Mouse (Mus musculus) T-helper 1 cell (primary cell): ENCODE data around the gene Krtap5-3.
"Not testable (repeated sequence)": the region's sequence is repeated elsewhere in the genome, so short reads cannot be mapped to it uniquely, and the experiment has no call there.

Experiments
- in situ Hi-C: fragments of 300-600 bp; cut with MboI, MseI; formaldehyde crosslinking; loops from one replicate; pipeline ENCODE4 v1.15.1; 2025; ENCODE audit warnings: high pct_unique_total_duplicates

Gene Krtap5-3

DNA sequence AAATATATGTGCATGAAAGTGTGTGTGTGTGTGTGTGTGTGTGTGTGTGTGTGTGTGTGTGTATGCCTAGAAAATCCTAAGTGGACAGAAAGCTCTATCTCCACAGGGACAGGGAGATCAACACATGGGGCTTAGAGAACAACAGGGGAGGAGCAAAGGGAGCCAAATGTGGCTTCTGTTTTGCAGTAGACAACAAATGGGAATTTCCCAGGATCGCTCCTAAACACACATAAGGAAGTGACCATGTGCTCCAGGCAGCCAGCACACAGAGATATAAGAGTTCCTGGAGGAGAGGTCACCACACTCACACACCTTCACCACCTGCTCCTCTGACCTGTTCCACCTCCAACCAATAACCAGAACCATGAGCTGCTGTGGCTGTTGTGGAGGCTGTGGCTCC, at the start of gene Krtap5-3:
Krtap5-3 (plus strand) TSS at position 301 of the 400 bp plus-strand sequence.
- in situ Hi-C loops: no loop called here

DNA sequence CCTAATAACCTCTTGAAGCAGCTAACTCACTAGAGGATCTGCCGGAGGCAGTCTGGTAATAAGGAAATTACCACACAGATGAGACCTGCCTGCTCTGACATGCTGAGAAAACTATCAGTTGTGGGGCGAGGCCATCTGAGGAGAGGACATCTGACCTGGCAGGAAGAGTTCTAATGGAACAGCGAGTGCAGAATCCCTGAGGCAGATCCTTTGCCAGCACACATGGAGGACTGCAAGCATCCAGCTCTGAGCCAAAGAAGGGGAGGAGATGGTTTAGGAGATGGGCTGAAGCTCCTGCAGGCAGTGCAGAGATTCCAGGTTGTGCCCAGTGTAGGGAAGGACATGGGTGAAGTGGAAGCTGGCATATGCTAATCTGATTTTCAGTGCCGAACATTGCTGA, 49.0 kb upstream of the Krtap5-3 start:
- in situ Hi-C loops: no loop called here

DNA sequence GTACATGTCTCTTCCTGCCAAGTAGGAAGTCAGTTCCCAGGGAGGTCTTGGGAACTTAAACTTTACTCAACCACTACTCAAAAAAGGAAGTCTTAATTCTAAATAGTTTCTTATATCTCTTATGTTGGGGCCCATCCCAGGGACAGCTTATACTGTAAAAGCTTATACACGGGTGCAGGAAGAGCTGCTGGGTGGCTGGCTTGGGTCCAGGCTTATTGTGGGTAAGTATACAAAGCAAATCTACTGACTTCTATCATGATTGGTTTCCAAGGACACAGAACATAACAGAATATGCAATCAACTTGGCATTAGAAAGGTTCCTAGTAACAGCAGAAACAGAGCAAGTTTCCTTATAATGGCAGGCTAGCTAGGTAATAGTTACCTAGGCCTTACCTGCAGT, 45.9 kb upstream of the Krtap5-3 start:
- in situ Hi-C loops: no loop called here

DNA sequence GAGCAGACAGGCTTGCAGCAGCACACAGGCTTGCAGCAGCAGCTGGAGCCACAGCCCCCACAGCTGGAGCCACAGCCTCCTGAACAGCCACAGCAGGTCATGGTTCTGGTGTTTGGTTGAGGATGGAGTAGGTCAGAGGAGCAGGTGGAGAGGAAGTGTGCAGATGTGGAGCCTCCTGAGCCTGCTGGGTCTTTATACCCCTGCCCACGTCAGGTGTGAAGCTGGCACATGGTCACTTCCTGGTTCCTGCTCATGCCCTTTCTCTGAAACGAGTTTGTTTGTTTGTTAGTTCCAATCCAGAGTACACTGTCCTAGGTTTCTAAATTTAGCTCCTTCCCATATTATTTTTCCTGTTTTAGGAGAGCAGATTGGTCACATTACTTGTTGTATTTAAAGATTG, 44.2 kb upstream of the Krtap5-3 start, which contains the start of gene Gm29735:
Gm29735 (minus strand) TSS at position 101 of the 400 bp plus-strand sequence.
- in situ Hi-C loops: not testable (repeated sequence)

DNA sequence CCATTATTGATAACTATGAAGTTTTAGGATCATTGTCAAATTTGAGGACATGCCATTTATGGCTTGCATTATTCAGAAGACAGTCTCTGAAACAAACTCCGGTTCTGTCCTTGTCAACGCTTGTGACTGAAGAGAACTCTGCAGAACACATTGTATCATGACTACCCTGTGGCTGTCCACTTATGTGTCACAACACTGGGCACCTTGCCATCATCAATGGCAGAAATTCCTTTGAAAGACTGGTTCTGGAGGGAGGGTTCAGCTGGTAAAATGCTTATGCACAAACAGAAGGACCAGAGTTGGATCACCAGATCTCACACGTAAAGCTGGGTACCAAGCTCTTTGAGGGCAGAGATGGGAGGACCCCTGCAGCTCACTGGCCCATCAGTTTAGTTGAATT, 41.8 kb upstream of the Krtap5-3 start:
- in situ Hi-C loops: no loop called here

DNA sequence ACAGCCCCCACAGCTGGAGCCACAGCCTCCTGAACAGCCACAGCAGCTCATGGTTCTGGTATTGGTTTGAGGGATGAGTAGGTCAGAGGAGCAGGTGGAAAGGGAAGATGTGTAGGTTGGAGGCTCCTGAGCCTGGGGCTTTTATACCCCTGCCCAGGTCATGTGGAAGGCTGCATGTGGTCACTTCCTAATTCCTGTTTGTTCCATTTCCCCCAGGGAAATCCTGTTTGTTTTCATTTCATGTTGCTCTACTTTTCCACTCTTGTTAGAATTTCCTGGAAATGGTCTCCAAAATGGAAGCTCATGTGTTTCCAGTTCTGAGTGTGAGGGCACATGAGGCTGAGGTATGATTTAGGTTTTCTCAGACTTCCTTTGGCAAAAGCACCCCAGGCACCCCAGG, 35.5 kb upstream of the Krtap5-3 start, which contains the start of gene Gm4553:
Gm4553 (minus strand) TSS at position 101 of the 400 bp plus-strand sequence.
- in situ Hi-C loops: not testable (repeated sequence)

DNA sequence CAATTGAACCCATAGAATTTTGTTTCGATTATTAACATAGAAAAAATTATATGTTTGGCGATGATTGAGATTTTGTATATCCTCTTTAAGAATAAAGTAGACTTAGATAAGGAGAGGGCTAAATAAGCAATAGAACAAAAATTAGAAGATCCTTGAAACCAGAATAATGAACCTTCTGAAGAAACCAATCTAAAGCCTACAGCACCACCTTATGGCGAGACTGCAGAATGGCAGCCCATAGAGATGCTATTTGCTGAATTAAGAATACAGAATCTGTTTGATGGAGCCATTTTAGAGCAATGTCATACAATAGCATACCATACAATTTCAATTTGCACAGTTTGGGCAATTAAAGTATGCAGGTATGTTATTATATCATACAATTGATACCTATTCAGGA, 31.3 kb upstream of the Krtap5-3 start:
- in situ Hi-C loops: no loop called here

DNA sequence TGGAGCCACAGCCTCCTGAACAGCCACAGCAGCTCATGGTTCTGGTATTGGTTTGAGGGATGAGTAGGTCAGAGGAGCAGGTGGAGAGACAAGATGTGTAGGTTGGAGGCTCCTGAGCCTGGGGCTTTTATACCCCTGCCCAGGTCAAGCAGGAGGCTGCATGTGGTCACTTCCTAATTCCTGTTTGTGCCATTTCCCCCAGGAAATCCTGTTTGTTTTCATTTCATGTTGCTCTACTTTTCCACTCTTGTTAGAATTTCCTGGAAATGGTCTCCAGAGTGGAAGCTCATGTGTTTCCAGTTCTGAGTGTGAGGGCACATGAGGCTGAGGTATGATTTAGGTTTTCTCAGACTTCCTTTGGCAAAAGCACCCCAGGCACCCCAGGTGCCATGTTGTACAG, 25.3 kb upstream of the Krtap5-3 start, which contains the start of gene Krtap5-2:
Krtap5-2 (minus strand) TSS at position 101 of the 400 bp plus-strand sequence.
- in situ Hi-C loops: not testable (repeated sequence)

DNA sequence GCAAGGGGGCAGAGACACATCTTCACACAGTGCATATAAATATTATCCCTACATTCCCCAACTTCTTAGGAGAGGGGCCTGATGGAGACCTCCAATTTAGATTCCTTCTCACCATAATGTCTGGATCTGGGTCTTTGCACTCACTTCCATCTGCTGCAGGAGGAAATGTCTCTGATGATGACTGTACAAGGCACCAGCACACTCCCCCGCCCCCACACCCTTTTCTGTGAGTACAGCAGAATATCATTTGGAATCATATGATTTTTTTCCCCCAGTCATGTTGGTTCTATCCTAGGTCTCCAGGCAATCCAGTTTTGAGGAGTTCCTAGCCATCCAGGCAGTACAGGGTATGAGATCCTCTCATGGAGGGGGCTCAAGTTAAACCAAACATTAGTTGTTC, 22.5 kb upstream of the Krtap5-3 start:
- in situ Hi-C loops: no loop called here

DNA sequence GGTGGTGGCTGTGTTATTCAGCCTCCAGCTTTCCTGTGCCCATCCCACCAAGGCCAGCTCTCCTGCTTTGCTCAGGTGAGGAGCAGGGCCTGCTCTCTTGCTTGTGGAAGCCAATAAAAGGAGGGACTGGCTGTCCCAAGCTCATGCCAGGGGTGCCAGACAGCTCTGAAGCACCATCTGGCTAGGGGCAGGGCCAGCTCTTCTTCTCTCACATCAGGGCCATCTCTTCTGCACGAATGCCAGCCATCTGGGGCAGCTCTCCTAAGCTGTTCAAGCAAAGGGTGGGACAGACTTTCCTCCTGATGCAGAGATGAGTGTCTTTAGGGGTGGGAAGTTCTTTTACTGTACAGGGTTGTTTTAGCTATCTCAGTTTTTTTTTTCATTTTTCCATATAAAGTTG, 20.1 kb upstream of the Krtap5-3 start:
- in situ Hi-C loops: no loop called here

DNA sequence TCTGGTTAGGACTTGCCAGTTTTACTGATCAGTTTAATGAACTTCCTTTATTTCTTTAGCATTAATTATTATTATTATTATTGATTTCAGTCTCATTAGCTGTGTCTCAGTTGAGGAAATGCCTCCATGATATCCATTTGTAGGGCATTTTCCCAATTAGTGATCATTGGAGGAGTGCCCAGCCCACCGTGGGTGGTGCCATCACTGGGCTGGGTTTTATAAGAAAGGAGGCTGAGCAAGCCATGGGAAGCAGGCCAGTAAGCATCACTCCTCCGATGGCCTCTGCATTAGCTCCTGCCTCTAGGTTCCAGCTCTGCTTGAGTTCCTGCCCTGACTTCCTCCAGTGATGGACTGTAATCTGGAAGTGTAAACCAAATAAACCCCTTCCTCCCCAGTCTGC, 13.0 kb upstream of the Krtap5-3 start:
- in situ Hi-C loops: no loop called here

DNA sequence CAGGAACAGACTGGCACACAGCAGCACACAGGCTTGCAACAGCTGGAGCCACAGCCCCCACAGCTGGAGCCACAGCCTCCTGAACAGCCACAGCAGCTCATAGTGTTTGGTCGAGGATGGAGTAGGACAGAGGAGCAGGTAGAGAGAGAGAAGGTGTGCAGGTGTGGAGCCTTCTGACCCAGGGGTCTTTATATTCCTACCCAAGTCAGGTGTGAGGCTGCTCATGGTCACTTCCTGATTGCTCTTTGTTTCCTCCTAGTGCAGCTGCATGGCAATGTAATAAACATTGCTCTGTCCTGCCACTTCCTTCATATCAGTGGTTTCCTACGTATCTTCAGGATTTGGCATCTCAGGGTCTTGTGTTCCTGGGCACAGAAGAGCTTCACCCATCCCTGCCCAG, 10.9 kb upstream of the Krtap5-3 start, which contains the start of gene Gm10153:
Gm10153 (minus strand) TSS at position 101 of the 400 bp plus-strand sequence.
- in situ Hi-C loops: no loop called here

DNA sequence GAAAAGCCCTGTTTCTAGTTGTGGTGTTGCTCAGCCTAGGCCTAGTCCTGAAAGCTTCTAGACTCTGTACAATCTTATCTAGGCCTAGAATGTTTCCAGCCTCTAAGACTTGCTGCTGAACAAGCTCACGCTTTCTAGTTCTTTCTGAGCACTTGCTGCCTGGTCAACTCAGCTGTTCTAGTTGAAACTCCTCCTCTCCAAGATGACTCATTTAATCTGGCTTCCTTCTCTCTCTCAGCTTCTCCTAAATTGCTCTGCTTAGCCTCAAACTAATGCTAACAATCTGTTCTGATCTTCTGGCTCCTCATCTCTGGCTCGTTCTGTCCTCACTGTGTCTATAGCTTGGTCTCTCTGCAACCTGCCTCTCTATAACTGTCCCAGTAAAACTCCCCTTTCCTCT, 2.4 kb upstream of the Krtap5-3 start:
- in situ Hi-C loops: no loop called here

DNA sequence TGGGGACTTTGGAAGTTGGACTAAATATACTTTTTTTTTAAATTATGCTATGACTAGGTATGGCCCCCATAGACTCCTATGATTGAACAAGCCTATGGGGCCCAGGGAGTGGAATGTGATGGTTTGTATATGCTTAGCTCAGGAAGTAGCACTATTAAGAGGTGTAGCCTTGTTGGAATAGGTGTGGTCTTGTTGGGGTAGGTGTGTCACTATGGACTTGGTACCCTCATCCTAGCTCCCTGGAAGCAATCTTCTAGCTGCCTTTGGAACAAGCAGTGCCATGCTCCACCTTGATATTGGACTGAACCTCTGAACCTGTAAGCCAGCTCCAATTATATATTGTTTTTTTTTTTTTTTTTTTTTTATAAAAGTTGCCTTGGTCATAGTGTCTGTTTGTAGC, 4.3 kb downstream of the Krtap5-3 start:
- in situ Hi-C loops: no loop called here

DNA sequence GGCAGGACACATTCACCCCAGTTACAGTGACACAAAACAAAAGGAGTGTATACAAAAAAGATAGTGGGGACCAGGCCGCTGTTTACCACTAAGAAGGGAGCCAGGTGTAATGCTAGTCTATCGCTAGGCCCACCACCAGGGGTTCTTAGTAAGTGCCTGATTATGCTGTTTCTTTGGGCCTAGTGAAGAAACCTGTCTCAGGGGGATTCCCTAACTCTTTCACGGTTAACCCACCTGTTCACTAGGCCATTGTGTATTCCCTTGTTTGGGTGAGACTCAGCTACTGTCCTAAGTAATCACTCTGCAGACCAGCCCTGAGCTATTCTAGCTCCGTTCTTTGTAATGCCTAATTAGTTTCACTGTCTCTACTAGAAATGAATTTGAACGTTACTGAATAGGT, 5.7 kb downstream of the Krtap5-3 start:
- in situ Hi-C loops: not testable (repeated sequence)

DNA sequence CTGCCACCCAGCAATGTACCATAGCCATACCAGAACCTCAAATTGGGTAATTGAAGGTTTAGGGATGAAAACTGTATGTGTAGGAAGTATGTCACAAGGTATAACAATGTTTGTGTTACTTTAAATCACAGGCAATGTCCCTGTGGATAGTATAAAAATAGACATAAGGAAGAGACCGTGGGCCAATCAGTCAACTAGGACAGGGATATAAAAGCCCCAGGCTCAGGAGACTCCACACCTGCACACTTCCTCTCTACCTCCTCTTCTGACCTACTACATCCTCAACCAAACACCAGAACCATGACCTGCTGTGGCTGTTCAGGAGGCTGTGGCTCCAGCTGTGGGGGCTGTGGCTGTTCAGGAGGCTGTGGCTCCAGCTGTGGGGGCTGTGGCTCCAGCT, 10.4 kb downstream of the Krtap5-3 start, which contains the start of gene Gm7579:
Gm7579 (plus strand) TSS at position 301 of the 400 bp plus-strand sequence.
- in situ Hi-C loops: no loop called here

DNA sequence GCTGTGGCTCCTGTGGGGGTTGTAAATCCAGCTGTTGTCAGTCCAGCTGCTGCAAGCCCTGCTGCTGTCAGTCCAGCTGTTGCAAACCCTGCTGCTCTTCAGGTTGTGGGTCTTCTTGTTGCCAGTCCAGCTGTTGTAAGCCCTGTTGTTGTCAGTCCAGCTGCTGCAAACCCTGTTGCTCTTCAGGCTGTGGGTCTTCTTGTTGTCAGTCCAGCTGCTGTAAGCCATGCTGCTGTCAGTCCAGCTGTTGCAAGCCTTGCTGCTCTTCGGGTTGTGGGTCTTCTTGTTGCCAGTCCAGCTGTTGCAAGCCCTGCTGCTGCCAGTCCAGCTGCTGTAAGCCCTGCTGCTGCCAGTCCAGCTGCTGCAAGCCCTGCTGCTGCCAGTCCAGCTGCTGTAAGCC, 11.0 kb downstream of the Krtap5-3 start:
- in situ Hi-C loops: not testable (repeated sequence)

DNA sequence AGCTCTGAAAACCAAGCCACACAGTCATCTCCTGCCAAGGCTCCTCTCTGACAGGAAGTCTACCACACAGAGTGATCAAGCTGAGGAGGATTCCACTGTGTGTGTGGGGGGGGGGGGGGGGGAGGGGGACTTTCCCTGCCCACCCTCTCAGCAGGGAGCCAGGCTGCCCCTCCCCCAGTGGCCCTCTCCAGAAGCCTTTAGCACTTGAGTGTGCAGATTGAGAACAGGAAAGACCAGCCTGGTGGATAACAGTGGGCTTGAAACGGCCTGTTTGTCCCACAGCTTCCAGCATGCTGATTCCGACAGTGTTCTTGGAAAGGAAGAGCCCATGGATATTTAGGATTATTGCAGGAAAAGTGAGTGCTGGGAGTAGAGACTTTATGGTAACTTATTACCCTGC, 23.4 kb downstream of the Krtap5-3 start:
- in situ Hi-C loops: no loop called here

DNA sequence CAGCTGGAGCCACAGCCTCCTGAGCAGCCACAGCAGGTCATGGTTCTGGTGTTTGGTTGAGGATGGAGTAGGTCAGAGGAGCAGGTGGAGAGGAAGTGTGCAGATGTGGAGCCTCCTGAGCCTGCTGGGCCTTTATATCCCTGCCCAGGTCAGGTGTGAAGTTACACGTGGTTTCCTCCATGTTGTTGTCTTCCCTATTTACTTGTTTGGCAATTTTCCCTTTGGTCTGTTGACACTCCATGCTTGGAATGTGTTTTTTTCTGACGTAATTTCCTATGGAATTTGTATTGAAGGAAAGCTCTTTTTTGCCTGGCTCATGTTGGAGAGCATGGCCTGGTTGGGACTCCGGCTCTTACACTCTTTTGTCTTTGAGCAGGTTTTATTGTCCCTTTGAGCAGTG, 28.7 kb downstream of the Krtap5-3 start, which contains the start of gene Krtap5-5:
Krtap5-5 (minus strand) TSS at position 101 of the 400 bp plus-strand sequence.
- in situ Hi-C loops: not testable (repeated sequence)

DNA sequence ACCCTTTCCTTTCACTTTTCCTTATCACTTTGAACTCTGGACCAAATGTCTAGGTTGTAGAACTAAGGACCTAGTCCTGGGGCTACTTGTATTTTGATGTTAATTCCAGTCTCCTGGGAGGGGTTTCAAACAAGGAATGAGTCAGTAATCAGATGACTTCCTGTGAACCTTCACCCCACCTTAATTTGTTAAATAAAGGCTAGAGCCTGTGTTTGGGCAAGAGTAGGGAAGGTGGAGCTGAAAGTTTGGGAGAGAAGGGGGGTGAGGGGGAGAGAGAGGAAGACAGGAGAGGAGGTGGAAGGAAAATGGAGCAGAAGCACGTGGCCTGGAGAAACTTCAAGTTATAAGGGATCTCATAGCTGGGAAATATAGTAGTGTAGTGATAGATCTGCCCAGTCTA, 30.4 kb downstream of the Krtap5-3 start:
- in situ Hi-C loops: no loop called here

DNA sequence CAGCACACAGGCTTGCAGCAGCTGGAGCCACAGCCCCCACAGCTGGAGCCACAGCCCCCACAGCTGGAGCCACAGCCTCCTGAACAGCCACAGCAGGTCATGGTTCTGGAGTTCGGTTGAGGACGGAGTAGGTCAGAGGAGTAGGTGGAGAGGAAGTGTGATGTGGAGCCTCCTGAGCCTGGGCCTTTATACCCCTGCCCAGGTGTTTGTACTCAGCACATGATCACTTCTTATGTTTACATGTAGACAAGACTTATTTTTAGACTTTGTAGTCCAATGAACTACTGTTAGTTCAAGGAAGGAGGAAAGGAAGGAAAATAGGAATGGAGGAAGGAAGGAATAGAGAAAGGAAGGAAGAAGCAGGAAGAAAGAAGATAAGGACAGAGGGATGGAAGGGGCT, 39.8 kb downstream of the Krtap5-3 start, which contains the start of gene Gm40460:
Gm40460 (minus strand) TSS at position 101 of the 400 bp plus-strand sequence.
- in situ Hi-C loops: no loop called here

DNA sequence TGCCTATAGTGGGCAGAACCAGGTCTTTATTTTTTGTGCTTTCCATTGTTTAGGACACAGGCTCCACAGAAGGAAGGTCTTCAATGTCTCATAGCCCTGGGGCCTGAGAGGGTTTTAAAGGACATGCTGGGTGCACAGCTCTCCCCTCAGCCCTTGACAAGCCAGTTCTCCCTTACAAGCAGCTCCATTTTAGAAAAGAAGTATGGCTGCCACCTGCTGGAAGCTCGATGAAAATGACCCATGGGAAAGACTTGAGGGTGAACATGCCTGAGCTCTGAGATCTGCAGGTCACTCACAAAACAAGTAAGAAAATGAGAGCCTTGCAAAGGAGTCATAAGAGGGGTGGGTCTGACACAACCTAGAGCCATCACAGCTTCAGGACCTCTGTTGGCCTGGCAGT, 48.7 kb downstream of the Krtap5-3 start:
- in situ Hi-C loops: no loop called here
